Mouse (Mus musculus) intestine, postnatal 0 days (tissue): ENCODE measurements around the gene Erp29. TPM values are rescaled to one million over a fixed set of nuclear protein-coding genes. Genes with fewer than 3 reads are reported as not detected.

Source experiments
- ATAC-seq: fragments of 200-750 bp; cut with Nextera tagmentation; 2 replicates; pipeline ENCODE4 v1.8.0; 2017; ENCODE audit warnings: mild to moderate bottlenecking, moderate TSS enrichment, moderate library complexity
- H3K27ac ChIP-seq: fragments of 300-500 bp; sonication (generic); 2 replicates; pipeline ENCODE4 v1.5.1; 2014; ENCODE audit warnings: mild to moderate bottlenecking, low read depth, low read length, moderate library complexity
- H3K27me3 ChIP-seq: fragments of 300-500 bp; sonication (generic); replicated peaks from 2 replicates; pipeline ENCODE4 v1.6.1; 2014; ENCODE audit warnings: low read length, mixed read lengths; ENCODE audit not compliant: control insufficient read depth, insufficient read depth
- H3K36me3 ChIP-seq: fragments of 300-500 bp; sonication (generic); 2 replicates; pipeline ENCODE4 v1.6.1; 2014; ENCODE audit warnings: mild to moderate bottlenecking, moderate library complexity; ENCODE audit not compliant: control insufficient read depth, insufficient read depth
- H3K4me1 ChIP-seq: fragments of 300-500 bp; sonication (generic); replicated peaks from 2 replicates; pipeline ENCODE4 v1.6.1; 2014; ENCODE audit warnings: antibody characterized with exemption, low read length, mixed read lengths; ENCODE audit not compliant: control insufficient read depth, insufficient read depth
- H3K4me2 ChIP-seq: fragments of 300-500 bp; sonication (generic); replicated peaks from 2 replicates; pipeline ENCODE4 v1.6.1; 2014; ENCODE audit warnings: low read depth, mild to moderate bottlenecking, moderate library complexity
- H3K4me3 ChIP-seq: fragments of 300-500 bp; sonication (generic); 2 replicates; pipeline ENCODE4 v1.5.1; 2014; ENCODE audit warnings: low read depth, low read length
- H3K9ac ChIP-seq: fragments of 300-500 bp; sonication (generic); 2 replicates; pipeline ENCODE4 v1.6.1; 2014; ENCODE audit warnings: mild to moderate bottlenecking, low read depth, low read length
- H3K9me3 ChIP-seq: fragments of 300-500 bp; sonication (generic); 2 replicates; pipeline ENCODE4 v1.6.1; 2016; ENCODE audit warnings: mixed run types; ENCODE audit not compliant: control insufficient read depth
- CTCF ChIP-seq: sonication (generic); IDR thresholded peaks from 2 replicates; pipeline ENCODE4 v1.5.1; 2016; ENCODE audit warnings: low read depth, mild to moderate bottlenecking, control low read depth, antibody characterized with exemption, moderate library complexity
- WGBS: fragments of 180-500 bp; shearing (Covaris S2); extraction: QIAGEN DNeasy Blood & Tissue Kit; methylation state at CpG from one replicate; pipeline ENCODE4 v1.1.7; 2014; 5-methylcytosine and 5-hydroxymethylcytosine counted together
- polyA plus RNA-seq: library from polyadenylated mRNA; unstranded; fragments of >200 nt; fragmentation: Nextera tagmentation; extraction: Ambion mirVana; gene quantifications from 2 replicates; pipeline ENCODE4 v1.2.1, GENCODE M21; 2015

Gene Erp29
- polyA plus RNA-seq, 1 experiment from 2014 or later: 164 TPM

DNA sequence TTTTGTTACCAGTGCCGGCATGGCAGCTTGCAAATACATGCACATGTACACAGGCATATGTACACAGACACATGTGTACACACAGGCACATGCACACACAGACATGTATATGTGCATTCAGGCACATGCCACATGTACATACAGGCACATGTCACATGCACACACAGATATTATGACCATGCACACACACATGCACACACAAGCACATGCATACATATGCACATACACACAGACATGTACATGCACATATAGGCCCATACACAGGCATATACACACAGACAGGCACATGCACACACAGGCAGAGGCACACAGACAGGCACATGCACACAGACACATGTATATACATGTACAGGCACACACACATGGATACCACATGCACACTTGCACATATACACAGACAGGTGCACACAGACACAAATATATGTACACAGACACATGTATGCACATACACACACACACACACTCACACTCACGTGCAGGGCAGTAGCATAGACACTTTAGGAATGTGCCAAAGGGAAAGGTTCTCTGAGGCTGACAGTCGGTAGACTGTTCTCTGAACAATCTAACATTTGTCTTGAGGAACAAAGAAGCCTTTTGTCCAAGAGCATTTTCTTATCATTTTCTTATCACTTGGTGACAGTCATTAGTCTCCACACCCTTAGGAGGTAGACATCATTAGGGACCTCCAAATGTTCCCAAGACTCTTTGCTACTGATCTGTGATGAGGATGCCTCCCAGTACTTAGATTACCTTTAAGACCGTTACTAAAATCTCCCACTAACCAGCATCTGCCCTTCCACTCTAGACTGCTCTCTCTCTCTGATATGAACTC lies 9.2 kb upstream of the Erp29 start:
- TF ChIP-seq CTCF: no peak
- H3K9ac ChIP-seq: no peak overlapping the region
- WGBS: 42% methylated on average over 4 of the region's 4 CpGs
- H3K27ac ChIP-seq: no peak overlapping the region
- no peaks in the 10 kb centered on the region for H3K36me3 ChIP-seq
- H3K4me2 ChIP-seq: no peak overlapping the region
- H3K4me3 ChIP-seq: no peak overlapping the region
- H3K9me3 ChIP-seq: no peaks in the 10 kb centered on the region
- no peaks in the 10 kb centered on the region for H3K4me1 ChIP-seq
- H3K27me3 ChIP-seq: no peaks in the 10 kb centered on the region
- peak; percentile 71 for ATAC-seq

DNA sequence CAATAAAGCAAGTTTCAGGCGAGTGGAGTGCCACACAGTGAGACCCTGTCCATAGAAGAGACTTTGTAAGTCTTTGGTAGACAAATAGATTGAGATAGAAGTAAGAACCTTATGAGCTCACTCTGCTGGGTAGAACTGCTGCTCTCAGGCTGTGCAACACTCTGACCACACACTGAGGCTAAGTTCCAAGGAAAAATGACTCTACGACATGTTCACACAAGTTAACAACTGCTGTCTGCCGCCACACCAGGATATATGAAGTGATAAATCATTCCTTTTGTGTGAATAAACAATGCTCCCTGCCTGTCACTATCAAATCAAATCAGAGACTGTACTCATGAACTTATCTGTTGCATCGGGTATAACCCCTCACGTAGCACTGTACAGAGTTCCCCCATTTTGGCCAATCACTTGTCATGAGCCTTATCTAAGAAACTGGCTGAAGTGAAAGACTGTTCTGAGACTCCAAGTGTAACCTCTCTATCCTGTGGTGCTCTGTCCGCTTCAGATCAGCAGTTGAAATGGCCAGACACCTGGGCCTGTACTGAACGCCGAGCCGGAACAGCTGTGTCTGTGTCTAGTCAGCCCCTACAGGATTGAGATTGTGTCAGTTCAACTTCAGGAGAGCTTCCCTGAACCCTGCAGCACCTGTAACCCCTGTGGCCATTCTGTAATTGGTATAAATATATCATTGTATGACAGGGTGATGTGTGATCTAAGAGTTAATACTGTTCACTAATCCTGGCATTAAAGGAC lies 3.4 kb upstream of the Erp29 start:
- Histone ChIP-seq H3K4me2 (no peak overlapping the region), H3K9me3 (no peaks in the 10 kb centered on the region), H3K4me1 (peaks cover 14% of the 10 kb centered on the region; the same call in 1 of the 2 replicates), H3K4me3 (no peak overlapping the region), H3K27ac (peak overlapping the region; percentile 21; the same call in 1 of the 2 replicates), H3K36me3 (no peaks in the 10 kb centered on the region), H3K27me3 (no peaks in the 10 kb centered on the region), H3K9ac (no peak overlapping the region)
- 63% methylated on average over 9 of the region's 9 CpGs for WGBS
- no peak for ATAC-seq
- no peak for TF ChIP-seq CTCF

DNA sequence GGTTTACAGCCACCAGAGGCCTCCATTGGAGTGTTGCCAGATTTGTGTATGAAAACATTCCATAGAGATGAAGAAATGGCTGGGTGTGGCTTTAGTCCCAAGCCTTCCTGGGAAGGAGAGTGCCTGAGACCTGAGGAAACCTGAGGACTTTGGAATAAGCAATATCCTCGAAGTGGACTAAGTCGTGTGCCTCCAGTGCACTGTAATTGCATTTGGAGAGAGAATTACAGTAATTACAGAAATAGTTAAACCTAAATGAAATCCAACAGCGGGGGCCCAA lies 2.1 kb upstream of the Erp29 start:
- no peaks in the 10 kb centered on the region for H3K27me3 ChIP-seq
- no peak overlapping the region for H3K4me3 ChIP-seq
- H3K4me2 ChIP-seq: peak overlapping the region; percentile 40; the same call in 1 of the 2 replicates
- TF ChIP-seq CTCF: no peak
- H3K27ac ChIP-seq: peak overlapping the region; percentile 98
- no peaks in the 10 kb centered on the region for H3K9me3 ChIP-seq
- peak overlapping the region; percentile 31; the same call in 1 of the 2 replicates for H3K9ac ChIP-seq
- H3K36me3 ChIP-seq: no peaks in the 10 kb centered on the region; the same call in 1 of the 2 replicates
- 37% methylated on average over 3 of the region's 3 CpGs for WGBS
- peak; percentile 72 for ATAC-seq
- H3K4me1 ChIP-seq: peaks cover 18% of the 10 kb centered on the region

DNA sequence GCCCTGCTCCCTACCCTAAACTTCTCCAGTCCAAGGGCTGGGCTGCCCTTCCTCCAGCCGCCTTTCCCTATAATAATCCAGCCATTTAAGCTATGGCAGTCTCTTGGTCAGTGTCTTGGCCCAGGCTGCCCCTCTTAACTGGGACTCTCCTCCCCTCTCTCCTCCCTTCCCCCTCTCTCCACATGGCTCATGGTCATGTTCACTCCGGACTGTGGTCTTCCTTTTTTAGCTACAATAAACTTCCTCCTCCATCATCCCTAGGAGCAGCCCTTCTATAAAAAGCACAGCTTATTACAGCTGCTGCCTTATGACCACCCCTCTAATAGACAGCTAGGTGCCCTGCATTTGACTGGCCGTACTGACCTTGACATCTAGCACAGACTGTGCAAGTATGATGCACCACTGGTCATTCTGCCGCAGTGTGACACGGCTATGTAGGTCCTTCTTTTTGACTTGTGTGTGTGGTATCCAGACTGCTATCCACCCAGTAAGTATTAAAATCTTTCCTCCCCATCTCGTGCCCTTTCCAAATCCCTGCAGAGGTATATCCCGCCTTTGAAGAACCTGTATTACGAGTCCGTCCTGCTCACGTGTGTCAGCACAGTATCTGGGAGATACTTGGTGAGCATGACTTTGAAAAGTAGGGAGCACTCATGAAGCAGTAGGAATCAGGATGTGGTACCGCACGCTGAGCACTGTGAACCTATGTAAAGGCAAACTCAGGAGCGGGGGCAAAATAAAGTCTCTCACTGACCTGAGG lies 1.6 kb upstream of the Erp29 start:
- no peak for TF ChIP-seq CTCF
- Histone ChIP-seq H3K4me3 (no peak overlapping the region), H3K36me3 (peaks cover 3% of the 10 kb centered on the region; the same call in 1 of the 2 replicates), H3K4me2 (peak overlapping the region; percentile 92), H3K27ac (peak overlapping the region; percentile 98), H3K4me1 (peaks cover 18% of the 10 kb centered on the region), H3K9me3 (no peaks in the 10 kb centered on the region), H3K9ac (no peak overlapping the region), H3K27me3 (no peaks in the 10 kb centered on the region)
- peak; percentile 20 for ATAC-seq
- WGBS: 48% methylated on average over 13 of the region's 13 CpGs

DNA sequence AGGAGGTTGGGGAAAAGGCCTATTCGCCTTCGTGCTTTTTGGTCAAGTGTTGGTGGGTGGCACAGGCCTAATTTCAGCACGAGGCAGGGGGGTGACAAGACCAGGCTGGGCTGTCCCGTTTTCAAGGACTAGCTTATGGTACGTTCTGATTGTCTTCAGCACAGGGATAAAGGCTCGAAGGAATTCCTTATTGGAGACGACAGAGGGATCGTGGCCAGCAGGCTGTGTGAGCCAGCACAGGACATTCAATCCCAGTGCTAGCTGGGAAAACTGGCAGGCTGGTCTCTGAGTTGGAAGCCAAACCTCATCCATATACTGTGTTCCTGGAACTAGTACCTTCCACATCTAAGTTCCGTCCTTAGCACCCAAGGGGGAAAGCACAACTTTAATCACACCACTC lies 600 bp upstream of the Erp29 start:
- Histone ChIP-seq H3K27ac (peak overlapping the region; percentile 98), H3K36me3 (peaks cover 10% of the 10 kb centered on the region; the same call in 1 of the 2 replicates), H3K4me3 (peak overlapping the region; percentile 89), H3K4me2 (peak overlapping the region; percentile 92), H3K9me3 (no peaks in the 10 kb centered on the region), H3K27me3 (no peaks in the 10 kb centered on the region), H3K4me1 (peaks cover 18% of the 10 kb centered on the region), H3K9ac (peak overlapping the region; percentile 95)
- no peak for TF ChIP-seq CTCF
- no peak for ATAC-seq
- 5% methylated on average over 9 of the region's 9 CpGs for WGBS

DNA sequence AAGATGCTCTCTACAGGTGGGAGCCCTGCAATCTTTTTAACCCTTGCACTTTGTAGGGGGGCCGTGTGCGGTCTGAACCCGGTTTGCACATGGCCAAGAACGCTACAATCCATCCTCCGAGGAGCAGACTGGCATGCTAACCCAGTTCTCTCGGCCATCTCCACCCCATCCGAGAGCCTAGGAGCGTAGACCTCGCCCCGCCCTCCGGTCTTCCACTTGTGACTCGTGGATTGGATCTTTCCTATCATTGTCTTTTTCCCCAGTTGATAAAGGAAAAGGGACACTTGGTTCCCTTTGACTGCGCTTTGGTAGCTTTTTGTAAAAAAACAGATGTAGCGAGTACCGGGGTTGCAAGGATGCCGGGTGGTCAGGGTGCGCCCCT lies 671 bp downstream of the Erp29 start, which contains the start of gene Tmem116:
Tmem116 (plus strand) TSS at position 250 of the 382 bp plus-strand sequence.
- Histone ChIP-seq H3K36me3 (peaks cover 17% of the 10 kb centered on the region), H3K27me3 (no peaks in the 10 kb centered on the region), H3K27ac (peak within 1 kb of the TSS; percentile 98), H3K9ac (peak within 1 kb of the TSS; percentile 95), H3K4me3 (peak within 1 kb of the TSS; percentile 89), H3K4me2 (peak within 1 kb of the TSS; percentile 92), H3K4me1 (peaks cover 18% of the 10 kb centered on the region), H3K9me3 (no peaks in the 10 kb centered on the region)
- under 1% methylated on average over 17 of the region's 17 CpGs for WGBS
- no peak for ATAC-seq
- no peak for TF ChIP-seq CTCF
